Mouse (Mus musculus) adrenal gland, postnatal 10 days (tissue): ENCODE data around the gene Cnga1. TPM values are rescaled to one million over a fixed set of nuclear protein-coding genes. Genes with fewer than 3 reads are reported as not detected.
"Not testable (repeated sequence)": the region's sequence is repeated elsewhere in the genome, so short reads cannot be mapped to it uniquely, and the experiment has no call there.

Experiments
- DNase-seq: peaks from one replicate; pipeline ENCODE4 v3.0.0; 2021; ENCODE audit warnings: mixed read lengths
- total RNA-seq, 2 experiments: library from RNA; stranded (reverse); gene quantifications; 2 replicates each; pipeline ENCODE4 v1.2.3; 2021

Gene Cnga1
- total RNA-seq, 2 experiments from 2014 or later = 0.15 TPM; not detected in 1

- no peak for DNase-seq
Measured at GRCm38 (mm10) chr5:72636576-72636975, 7.5 kb downstream of the Cnga1 start.

- no peak for DNase-seq
Measured at GRCm38 (mm10) chr5:72636122-72636521, 8.0 kb downstream of the Cnga1 start.

GRCm38 (mm10) chr5:72634791-72635271, 9.2 kb downstream of the Cnga1 start:
- no peak for DNase-seq

- DNase-seq = peak; percentile 28
Measured at GRCm38 (mm10) chr5:72630026-72630425, 14.0 kb downstream of the Cnga1 start.

GRCm38 (mm10) chr5:72621022-72621421, 23.1 kb downstream of the Cnga1 start:
- no peak for DNase-seq

GRCm38 (mm10) chr5:72617413-72617812, 26.7 kb downstream of the Cnga1 start:
- no peak for DNase-seq

GRCm38 (mm10) chr5:72603138-72603537, 40.9 kb downstream of the Cnga1 start:
- DNase-seq = no peak

GRCm38 (mm10) chr5:72601006-72601405, 43.1 kb downstream of the Cnga1 start:
- DNase-seq = peak; percentile 74

- DNase-seq = peak; percentile 15
Measured at GRCm38 (mm10) chr5:72587192-72587681, 56.8 kb downstream of the Cnga1 start, which contains the start of gene Gm5868. Gene Gm5868 (minus strand): TSS chr5:72587551.

GRCm38 (mm10) chr5:72586667-72587191, 57.3 kb downstream of the Cnga1 start:
- not testable (repeated sequence) for DNase-seq

- DNase-seq = peak; percentile 10
Measured at GRCm38 (mm10) chr5:72586122-72586521, 58.0 kb downstream of the Cnga1 start.

GRCm38 (mm10) chr5:72580970-72581332, 63.1 kb downstream of the Cnga1 start, which contains the start of gene Zar1:
Gene Zar1 (minus strand): TSS chr5:72581254.
- not testable (repeated sequence) for DNase-seq

- peak; percentile 26 for DNase-seq
Measured at GRCm38 (mm10) chr5:72580088-72580969, 63.7 kb downstream of the Cnga1 start.

- not testable (repeated sequence) for DNase-seq
Measured at GRCm38 (mm10) chr5:72579599-72579998, 64.5 kb downstream of the Cnga1 start.

- DNase-seq = no peak
Measured at GRCm38 (mm10) chr5:72565621-72566020, 78.5 kb downstream of the Cnga1 start.

GRCm38 (mm10) chr5:72563183-72563582, 80.9 kb downstream of the Cnga1 start:
- not testable (repeated sequence) for DNase-seq

GRCm38 (mm10) chr5:72560976-72561628, 83.0 kb downstream of the Cnga1 start:
- DNase-seq = no peak

- DNase-seq = peak; percentile 96
Measured at GRCm38 (mm10) chr5:72559544-72560049, 84.5 kb downstream of the Cnga1 start, which contains the start of gene Nfxl1. Gene Nfxl1 (minus strand): TSS chr5:72559684.

GRCm38 (mm10) chr5:72558716-72559526, 85.2 kb downstream of the Cnga1 start:
- DNase-seq = no peak

- DNase-seq = no peak
Measured at GRCm38 (mm10) chr5:72556245-72556644, 87.8 kb downstream of the Cnga1 start.
